In the genomic region with DNA sequence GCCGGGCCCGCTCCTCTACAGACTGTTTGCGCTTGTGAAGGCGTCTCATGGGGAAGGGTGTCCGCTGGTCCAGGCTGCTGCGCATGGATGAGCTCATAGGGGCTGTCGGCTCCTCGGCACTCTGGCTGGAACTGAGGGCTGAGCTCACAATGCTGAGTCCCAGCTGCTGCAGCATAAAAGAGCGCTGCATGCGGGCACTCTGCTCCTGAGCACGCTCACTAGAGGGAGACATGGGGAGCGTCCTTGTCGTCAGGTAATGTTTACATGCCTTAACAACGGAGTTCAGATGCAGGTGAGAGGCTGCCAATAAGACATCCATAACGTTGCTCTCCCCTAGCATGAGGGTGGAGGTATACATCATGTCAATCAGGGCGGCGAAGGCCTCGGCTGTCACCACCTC, we compare ENCODE assay signal across 25 mouse cellular contexts. TPM values are rescaled to one million over a fixed set of nuclear protein-coding genes. Genes with fewer than 3 reads are reported as not detected.
DNase-seq lines count a peak whose midpoint lies in the region; ATAC-seq lines count a peak whose summit lies in the region.
"Had no signal": no experiment of that assay in that cellular context is flagged by ENCODE, and none has a peak within 500 bp of the region (broad histone marks: within the 10 kb centered on the region; RNA-seq: fewer than 3 reads in every experiment).

No protein-coding gene starts in this region.

- DNase-seq in midbrain, embryonic 14.5 days, result no peak
- peak; percentile 53 for DNase-seq in ZHBTc4 (ENCODE audit: low read depth, low spot score)
- DNase-seq in embryonic facial prominence, embryonic 10.5 days (ENCODE audit: low spot score), result no peak
- no peak for DNase-seq in urinary bladder, adult 18-20 months (ENCODE audit: low spot score in 2 of 2)
- DNase-seq: adrenal gland, adult 8-10 months; cerebellum, adult 18-20 months; cerebellum, postnatal 25 days; gastrocnemius, postnatal 10 days; heart, postnatal 14 days; layer of hippocampus, adult 9-11 months; left cerebral cortex, postnatal 4 days; right cerebral cortex, adult 18-20 months; right cerebral cortex, postnatal 4 days; thymus, postnatal 14 days had no signal

- H3K36me3 ChIP-seq in hindbrain, embryonic 13.5 days, result peaks cover 42% of the 10 kb centered on the region
- H3K36me3 ChIP-seq in hindbrain, embryonic 16.5 days (ENCODE audit: control insufficient read depth, insufficient read depth, low read length), result peaks cover 24% of the 10 kb centered on the region
- peaks cover 44% of the 10 kb centered on the region for H3K36me3 ChIP-seq in midbrain, embryonic 13.5 days
- H3K36me3 ChIP-seq in midbrain, embryonic 14.5 days (ENCODE audit: control insufficient read depth, insufficient read depth, low read length), result peaks cover 34% of the 10 kb centered on the region
- peaks cover 13% of the 10 kb centered on the region; the same call in 1 of the 2 replicates for H3K36me3 ChIP-seq in midbrain, embryonic 16.5 days (ENCODE audit: control insufficient read depth, insufficient read depth, low read length)
- H3K36me3 ChIP-seq in embryonic facial prominence, embryonic 10.5 days (replicated peaks), result peaks cover 60% of the 10 kb centered on the region

- H3K4me2 ChIP-seq in hindbrain, embryonic 13.5 days, result no peak overlapping the region
- H3K4me2 ChIP-seq in hindbrain, embryonic 16.5 days (ENCODE audit: low read length), result no peak overlapping the region
- H3K4me2 ChIP-seq in midbrain, embryonic 13.5 days (replicated peaks), result no peak overlapping the region
- no peak overlapping the region for H3K4me2 ChIP-seq in midbrain, embryonic 14.5 days (ENCODE audit: low read length)
- H3K4me2 ChIP-seq in midbrain, embryonic 16.5 days (ENCODE audit: low read length), result no peak overlapping the region
- H3K4me2 ChIP-seq: embryonic facial prominence, embryonic 13.5 days; forebrain, embryonic 15.5 days; heart, embryonic 13.5 days; kidney, embryonic 15.5 days; limb, embryonic 15.5 days; neural tube, embryonic 15.5 days had no signal

- 0 out of 2 replicates have a peak overlapping the region, but pooled peaks have one; percentile 13 for H3K9ac ChIP-seq in hindbrain, embryonic 13.5 days
- H3K9ac ChIP-seq in hindbrain, embryonic 16.5 days (ENCODE audit: low read depth, low read length), result no peak overlapping the region
- H3K9ac ChIP-seq in midbrain, embryonic 13.5 days (replicated peaks), result no peak overlapping the region
- H3K9ac ChIP-seq in midbrain, embryonic 14.5 days (replicated peaks; ENCODE audit: low read length), result no peak overlapping the region
- H3K9ac ChIP-seq in midbrain, embryonic 16.5 days (ENCODE audit: low read depth, low read length), result no peak overlapping the region
- H3K9ac ChIP-seq: embryonic facial prominence, embryonic 13.5 days; forebrain, embryonic 15.5 days; heart, embryonic 13.5 days; kidney, embryonic 15.5 days; limb, embryonic 15.5 days; neural tube, embryonic 15.5 days had no signal

- H3K4me3 ChIP-seq in hindbrain, embryonic 13.5 days, result no peak overlapping the region
- no peak overlapping the region for H3K4me3 ChIP-seq in hindbrain, embryonic 16.5 days (ENCODE audit: low read length)
- H3K4me3 ChIP-seq in midbrain, embryonic 13.5 days (replicated peaks), result no peak overlapping the region
- no peak overlapping the region for H3K4me3 ChIP-seq in midbrain, embryonic 14.5 days (replicated peaks; ENCODE audit: low read depth, low read length)
- no peak overlapping the region for H3K4me3 ChIP-seq in midbrain, embryonic 16.5 days (ENCODE audit: low read depth, low read length)
- H3K4me3 ChIP-seq in embryonic facial prominence, embryonic 10.5 days, result no peak overlapping the region
- H3K4me3 ChIP-seq: embryonic facial prominence, embryonic 13.5 days; forebrain, embryonic 15.5 days; heart, embryonic 13.5 days; kidney, embryonic 15.5 days; limb, embryonic 15.5 days; neural tube, embryonic 15.5 days had no signal

- 83% methylated on average over 18 of the region's 18 CpGs for WGBS in hindbrain, embryonic 13.5 days
- 80% methylated on average over 18 of the region's 18 CpGs for WGBS in hindbrain, embryonic 16.5 days
- 86% methylated on average over 18 of the region's 18 CpGs for WGBS in midbrain, embryonic 13.5 days
- WGBS in midbrain, embryonic 14.5 days, result 77% methylated on average over 18 of the region's 18 CpGs
- WGBS in midbrain, embryonic 16.5 days, result 84% methylated on average over 18 of the region's 18 CpGs
- 85% methylated on average over 18 of the region's 18 CpGs for WGBS in embryonic facial prominence, embryonic 10.5 days

- H3K27ac ChIP-seq in hindbrain, embryonic 13.5 days, result 0 out of 2 replicates have a peak overlapping the region, but pooled peaks have one; percentile 18
- no peak overlapping the region for H3K27ac ChIP-seq in hindbrain, embryonic 16.5 days (ENCODE audit: low read depth, low read length)
- no peak overlapping the region for H3K27ac ChIP-seq in midbrain, embryonic 13.5 days
- H3K27ac ChIP-seq in midbrain, embryonic 14.5 days (replicated peaks; ENCODE audit: low read depth, low read length), result no peak overlapping the region
- no peak overlapping the region for H3K27ac ChIP-seq in midbrain, embryonic 16.5 days (ENCODE audit: low read length)
- no peak overlapping the region for H3K27ac ChIP-seq in embryonic facial prominence, embryonic 10.5 days (replicated peaks)
- H3K27ac ChIP-seq: embryonic facial prominence, embryonic 13.5 days; forebrain, embryonic 15.5 days; heart, embryonic 13.5 days; kidney, embryonic 15.5 days; limb, embryonic 15.5 days had no signal

- no peak for ATAC-seq in hindbrain, embryonic 13.5 days (ENCODE audit: low FRiP score)
- no peak for ATAC-seq in hindbrain, embryonic 16.5 days
- ATAC-seq in midbrain, embryonic 13.5 days, result peak; percentile 30; the same call in 1 of the 2 replicates
- ATAC-seq in midbrain, embryonic 14.5 days (ENCODE audit: low FRiP score, low TSS enrichment), result no peak
- 0 out of 2 replicates have a peak, but pooled peaks have one; percentile 30 for ATAC-seq in midbrain, embryonic 16.5 days
- ATAC-seq: forebrain, embryonic 15.5 days; intestine, postnatal 0 days had no signal

- H3K4me1 ChIP-seq in hindbrain, embryonic 13.5 days (replicated peaks), result peaks cover 25% of the 10 kb centered on the region
- no peaks in the 10 kb centered on the region for H3K4me1 ChIP-seq in hindbrain, embryonic 16.5 days (ENCODE audit: control insufficient read depth, insufficient read depth, low read depth, low read length)
- H3K4me1 ChIP-seq in midbrain, embryonic 13.5 days (replicated peaks), result peaks cover 16% of the 10 kb centered on the region
- no peaks in the 10 kb centered on the region for H3K4me1 ChIP-seq in midbrain, embryonic 14.5 days (ENCODE audit: control insufficient read depth, insufficient read depth, low read length)
- H3K4me1 ChIP-seq in midbrain, embryonic 16.5 days (ENCODE audit: control insufficient read depth, insufficient read depth, low read length), result no peaks in the 10 kb centered on the region
- H3K4me1 ChIP-seq in embryonic facial prominence, embryonic 10.5 days, result peaks cover 5% of the 10 kb centered on the region
- H3K4me1 ChIP-seq: heart, embryonic 13.5 days; kidney, embryonic 15.5 days; limb, embryonic 15.5 days had no signal

- H3K27me3 ChIP-seq in hindbrain, embryonic 13.5 days, result no peaks in the 10 kb centered on the region
- H3K27me3 ChIP-seq in hindbrain, embryonic 16.5 days (replicated peaks; ENCODE audit: control insufficient read depth, insufficient read depth, low read length), result no peaks in the 10 kb centered on the region
- no peaks in the 10 kb centered on the region for H3K27me3 ChIP-seq in midbrain, embryonic 13.5 days
- H3K27me3 ChIP-seq in midbrain, embryonic 14.5 days (ENCODE audit: control insufficient read depth, insufficient read depth, low read length), result no peaks in the 10 kb centered on the region
- no peaks in the 10 kb centered on the region for H3K27me3 ChIP-seq in midbrain, embryonic 16.5 days (ENCODE audit: control insufficient read depth, insufficient read depth, low read depth, low read length)
- H3K27me3 ChIP-seq in embryonic facial prominence, embryonic 10.5 days (replicated peaks; ENCODE audit: low read depth, poor library complexity, severe bottlenecking), result no peaks in the 10 kb centered on the region
- H3K27me3 ChIP-seq: embryonic facial prominence, embryonic 13.5 days; forebrain, embryonic 15.5 days; heart, embryonic 13.5 days; kidney, embryonic 15.5 days; limb, embryonic 15.5 days; neural tube, embryonic 15.5 days had no signal

- no peaks in the 10 kb centered on the region for H3K9me3 ChIP-seq in hindbrain, embryonic 13.5 days
- H3K9me3 ChIP-seq in hindbrain, embryonic 16.5 days (ENCODE audit: control insufficient read depth, low read length), result no peaks in the 10 kb centered on the region
- no peaks in the 10 kb centered on the region for H3K9me3 ChIP-seq in midbrain, embryonic 13.5 days
- no peaks in the 10 kb centered on the region for H3K9me3 ChIP-seq in midbrain, embryonic 14.5 days (ENCODE audit: control insufficient read depth, low read length)
- no peaks in the 10 kb centered on the region for H3K9me3 ChIP-seq in midbrain, embryonic 16.5 days (replicated peaks; ENCODE audit: control insufficient read depth, low read length, poor library complexity, severe bottlenecking)
- no peaks in the 10 kb centered on the region for H3K9me3 ChIP-seq in embryonic facial prominence, embryonic 10.5 days
- H3K9me3 ChIP-seq: embryonic facial prominence, embryonic 13.5 days; forebrain, embryonic 15.5 days; heart, embryonic 13.5 days; kidney, embryonic 15.5 days; limb, embryonic 15.5 days; neural tube, embryonic 15.5 days had no signal

RNA-seq across cellular contexts. Expression of a gene that starts 13.6 kb away (rescaled TPM):
- 26.0 and 28.2 TPM in 2 replicates for polyA plus RNA-seq in hindbrain, embryonic 13.5 days (2015; fragmentation: Nextera tagmentation; extraction: Ambion mirVana)
- polyA plus RNA-seq in hindbrain, embryonic 16.5 days (2015; fragmentation: Nextera tagmentation; extraction: Ambion mirVana), result 33.5 and 33.7 TPM in 2 replicates
- 20.7 and 23.0 TPM in 2 replicates for polyA plus RNA-seq in midbrain, embryonic 13.5 days (2015; fragmentation: Nextera tagmentation; extraction: Ambion mirVana)
- polyA plus RNA-seq in midbrain, embryonic 14.5 days (2014; fragmentation: Nextera tagmentation; extraction: Ambion mirVana), result 18.2 and 20.7 TPM in 2 replicates
- polyA plus RNA-seq in midbrain, embryonic 16.5 days (2015; fragmentation: Nextera tagmentation; extraction: Ambion mirVana), result 23.9 and 27.2 TPM in 2 replicates
- 57.8 and 69.1 TPM in 2 replicates for polyA plus RNA-seq in embryonic facial prominence, embryonic 10.5 days (2016; fragmentation: Nextera tagmentation; extraction: Ambion mirVana)

RNA-seq across cellular contexts. Expression of a gene that starts 17.4 kb away (rescaled TPM):
- polyA plus RNA-seq in hindbrain, embryonic 13.5 days (2015; fragmentation: Nextera tagmentation; extraction: Ambion mirVana), result 45.6 and 48.4 TPM in 2 replicates
- polyA plus RNA-seq in hindbrain, embryonic 16.5 days (2015; fragmentation: Nextera tagmentation; extraction: Ambion mirVana), result 36.8 and 39.3 TPM in 2 replicates
- 52.1 and 54.8 TPM in 2 replicates for polyA plus RNA-seq in midbrain, embryonic 13.5 days (2015; fragmentation: Nextera tagmentation; extraction: Ambion mirVana)
- 45.7 and 55.5 TPM in 2 replicates for polyA plus RNA-seq in midbrain, embryonic 14.5 days (2014; fragmentation: Nextera tagmentation; extraction: Ambion mirVana)
- 44.5 and 48.7 TPM in 2 replicates for polyA plus RNA-seq in midbrain, embryonic 16.5 days (2015; fragmentation: Nextera tagmentation; extraction: Ambion mirVana)
- polyA plus RNA-seq in embryonic facial prominence, embryonic 10.5 days (2016; fragmentation: Nextera tagmentation; extraction: Ambion mirVana), result 37.8 and 40.0 TPM in 2 replicates

RNA-seq across cellular contexts. Expression of a gene that starts 23.6 kb away (rescaled TPM):
- 37.9 and 38.5 TPM in 2 replicates for polyA plus RNA-seq in hindbrain, embryonic 13.5 days (2015; fragmentation: Nextera tagmentation; extraction: Ambion mirVana)
- polyA plus RNA-seq in hindbrain, embryonic 16.5 days (2015; fragmentation: Nextera tagmentation; extraction: Ambion mirVana), result 26.8 and 31.5 TPM in 2 replicates
- polyA plus RNA-seq in midbrain, embryonic 13.5 days (2015; fragmentation: Nextera tagmentation; extraction: Ambion mirVana), result 36.7 and 37.3 TPM in 2 replicates
- 33.3 and 39.6 TPM in 2 replicates for polyA plus RNA-seq in midbrain, embryonic 14.5 days (2014; fragmentation: Nextera tagmentation; extraction: Ambion mirVana)
- polyA plus RNA-seq in midbrain, embryonic 16.5 days (2015; fragmentation: Nextera tagmentation; extraction: Ambion mirVana), result 31.7 and 33.2 TPM in 2 replicates
- polyA plus RNA-seq in embryonic facial prominence, embryonic 10.5 days (2016; fragmentation: Nextera tagmentation; extraction: Ambion mirVana), result 59.8 and 72.3 TPM in 2 replicates

Comparison
In these comparisons a context has a peak if more than half of its experiments do, and no peak if none do; other contexts are left out.
1. ATAC-seq: peak in midbrain, embryonic 13.5 days (single experiment) and midbrain, embryonic 16.5 days (single experiment); none in hindbrain, embryonic 13.5 days (single experiment), hindbrain, embryonic 16.5 days (single experiment) and midbrain, embryonic 14.5 days (single experiment).